Mouse (Mus musculus) adrenal gland, postnatal 14 days (tissue): ENCODE measurements at regions not wholly inside any gene's neighbourhood (a gene's known extent, or its start where the extent isn't known, plus 50 kb on each side); places are given as distances from the start of the nearest gene placed in this dataset.

ENCODE experiments used
- DNase-seq: peaks from one replicate; pipeline ENCODE4 v3.0.0; 2021; ENCODE audit warnings: mixed read lengths

GRCm38 (mm10) chr4:99503221-99503744, 152.8 kb upstream of the Foxd3 start:
- no peak for DNase-seq

GRCm38 (mm10) chr4:99511993-99512392, 144.1 kb upstream of the Foxd3 start:
- DNase-seq = no peak

GRCm38 (mm10) chr4:99516883-99517282, 139.2 kb upstream of the Foxd3 start:
- DNase-seq = no peak

- DNase-seq = no peak
Observed at GRCm38 (mm10) chr4:99527441-99527840, 128.7 kb upstream of the Foxd3 start.

GRCm38 (mm10) chr4:99544014-99544413, 112.1 kb upstream of the Foxd3 start:
- no peak for DNase-seq

- DNase-seq = no peak
Observed at GRCm38 (mm10) chr4:99545742-99546141, 110.4 kb upstream of the Foxd3 start.

- DNase-seq = no peak
Observed at GRCm38 (mm10) chr4:99557963-99558362, 98.1 kb upstream of the Foxd3 start.

- no peak for DNase-seq
Observed at GRCm38 (mm10) chr4:99560604-99561003, 95.5 kb upstream of the Foxd3 start.

- peak; percentile 11 for DNase-seq
Observed at GRCm38 (mm10) chr4:99561506-99561937, 94.6 kb upstream of the Foxd3 start.

- DNase-seq = no peak
Observed at GRCm38 (mm10) chr4:99565401-99565800, 90.7 kb upstream of the Foxd3 start.

- DNase-seq = peak; percentile 67
Observed at GRCm38 (mm10) chr4:99572841-99573642, 83.1 kb upstream of the Foxd3 start.

GRCm38 (mm10) chr4:99574021-99574531, 82.0 kb upstream of the Foxd3 start:
- no peak for DNase-seq

- DNase-seq = no peak
Observed at GRCm38 (mm10) chr4:99574984-99575383, 81.1 kb upstream of the Foxd3 start.

GRCm38 (mm10) chr4:99597781-99598180, 58.3 kb upstream of the Foxd3 start:
- no peak for DNase-seq

- no peak for DNase-seq
Observed at GRCm38 (mm10) chr4:99600741-99601140, 55.4 kb upstream of the Foxd3 start.

GRCm38 (mm10) chr4:99601463-99601862, 54.6 kb upstream of the Foxd3 start:
- no peak for DNase-seq
